Mouse (Mus musculus) intestine, embryonic 15.5 days (tissue): ENCODE data around the gene 2610301B20Rik. TPM values are rescaled to one million over a fixed set of nuclear protein-coding genes. Genes with fewer than 3 reads are reported as not detected.
"Not testable (repeated sequence)": the region's sequence is repeated elsewhere in the genome, so short reads cannot be mapped to it uniquely, and the experiment has no call there.

Experiments
- ATAC-seq: fragments of 200-750 bp; cut with Nextera tagmentation; 2 replicates; pipeline ENCODE4 v1.8.0; 2017; ENCODE audit warnings: moderate TSS enrichment, moderate library complexity
- H3K27ac ChIP-seq: fragments of 300-500 bp; sonication (generic); 2 replicates; pipeline ENCODE4 v1.5.1; 2015; ENCODE audit warnings: mild to moderate bottlenecking, inconsistent platforms
- H3K27me3 ChIP-seq: fragments of 300-500 bp; sonication (generic); replicated peaks from 2 replicates; pipeline ENCODE4 v1.6.1; 2015; ENCODE audit warnings: inconsistent platforms
- H3K36me3 ChIP-seq: fragments of 300-500 bp; sonication (generic); 2 replicates; pipeline ENCODE4 v1.6.1; 2015; ENCODE audit warnings: inconsistent platforms
- H3K4me1 ChIP-seq: fragments of 300-500 bp; sonication (generic); replicated peaks from 2 replicates; pipeline ENCODE4 v1.6.1; 2015; ENCODE audit warnings: inconsistent platforms
- H3K4me2 ChIP-seq: fragments of 300-500 bp; sonication (generic); replicated peaks from 2 replicates; pipeline ENCODE4 v1.6.1; 2015; ENCODE audit warnings: mild to moderate bottlenecking, inconsistent platforms
- H3K4me3 ChIP-seq: fragments of 300-500 bp; sonication (generic); replicated peaks from 2 replicates; pipeline ENCODE4 v1.5.1; 2015; ENCODE audit warnings: inconsistent platforms
- H3K9ac ChIP-seq: fragments of 300-500 bp; sonication (generic); 2 replicates; pipeline ENCODE4 v1.6.1; 2015; ENCODE audit warnings: inconsistent platforms
- H3K9me3 ChIP-seq: fragments of 300-500 bp; sonication (generic); 2 replicates; pipeline ENCODE4 v1.6.1; 2016; ENCODE audit warnings: inconsistent platforms
- WGBS: fragments of 180-500 bp; shearing (Covaris S2); methylation state at CpG from one replicate; pipeline ENCODE4 v1.1.7; 2015; 5-methylcytosine and 5-hydroxymethylcytosine counted together
- polyA plus RNA-seq: library from polyadenylated mRNA; unstranded; fragments of >200 nt; fragmentation: Nextera tagmentation; extraction: Ambion mirVana; gene quantifications from 2 replicates; pipeline ENCODE4 v1.2.1, GENCODE M21; 2015

2610301B20Rik gene
- polyA plus RNA-seq, 1 experiment from 2014 or later = 21.4 TPM

DNA sequence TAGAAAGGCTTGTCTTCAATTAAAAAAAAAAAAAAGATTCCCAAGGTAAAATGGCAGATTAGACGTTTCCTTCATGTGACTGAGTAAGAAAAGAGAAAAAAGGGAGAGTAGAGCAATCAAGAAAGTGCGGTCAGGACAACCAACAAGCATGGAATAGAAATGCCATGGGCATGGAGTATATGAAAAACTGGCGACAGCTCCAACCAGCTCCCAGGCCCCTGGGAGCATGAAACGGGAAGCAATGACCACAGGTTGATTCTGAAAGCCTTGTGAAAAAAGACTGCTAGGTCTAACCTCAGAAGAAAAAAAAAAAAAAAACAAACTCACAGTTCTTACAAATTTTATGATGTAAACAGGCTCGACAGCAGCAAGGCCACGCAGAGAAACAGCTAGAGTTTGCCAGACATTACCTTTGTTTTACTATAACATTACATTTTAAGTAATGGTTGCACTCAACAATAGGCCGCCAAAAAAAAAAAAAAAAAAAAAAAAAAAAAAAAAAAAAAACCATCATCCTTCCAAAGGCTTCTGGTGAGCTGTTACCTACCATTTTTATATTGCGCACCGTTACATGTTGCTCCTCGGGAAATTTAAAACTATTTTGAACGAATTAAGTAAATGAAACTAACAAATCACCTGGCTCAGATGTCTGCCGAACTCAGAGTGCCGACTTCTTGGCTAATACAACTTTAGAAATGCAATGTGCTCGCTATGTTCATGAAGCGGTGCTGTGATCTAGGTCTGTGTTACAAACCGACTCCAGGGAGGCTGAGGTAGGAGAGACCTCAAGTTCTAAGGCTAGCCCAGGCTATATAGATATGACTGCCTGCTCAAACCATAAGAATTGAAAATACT lies 1.4 kb upstream of the 2610301B20Rik start:
- Histone ChIP-seq H3K27ac (peak overlapping the region; percentile 99; the same call in 1 of the 2 replicates), H3K4me1 (peaks cover 5% of the 10 kb centered on the region; the same call in 1 of the 2 replicates), H3K27me3 (no peaks in the 10 kb centered on the region), H3K9me3 (no peaks in the 10 kb centered on the region), H3K4me2 (peak overlapping the region; percentile 74), H3K9ac (peak overlapping the region; percentile 20; the same call in 1 of the 2 replicates), H3K4me3 (peak overlapping the region; percentile 94), H3K36me3 (no peaks in the 10 kb centered on the region)
- WGBS = 32% methylated on average over 16 of the region's 16 CpGs
- ATAC-seq = no peak

DNA sequence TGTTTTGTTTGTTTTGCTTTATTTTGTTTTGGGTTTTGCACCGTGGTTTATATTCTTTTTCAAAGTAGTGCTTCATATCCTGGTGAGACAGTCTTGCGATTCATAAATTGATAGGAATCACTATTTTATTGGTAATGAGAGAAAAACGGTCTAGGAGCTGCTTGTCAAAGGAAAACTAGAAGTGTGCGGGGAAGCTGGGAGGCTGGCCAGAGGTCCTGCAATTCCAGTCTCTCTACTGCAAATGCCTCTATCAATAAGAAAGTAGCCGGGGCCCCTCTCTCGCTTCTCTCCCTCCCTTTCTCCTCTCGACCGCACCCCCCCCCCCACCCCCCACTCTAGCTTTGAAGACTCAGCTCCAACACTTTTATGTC lies 764 bp upstream of the 2610301B20Rik start:
- H3K27me3 ChIP-seq = no peaks in the 10 kb centered on the region
- peak; percentile 52 for ATAC-seq
- H3K36me3 ChIP-seq = no peaks in the 10 kb centered on the region
- peak overlapping the region; percentile 94 for H3K4me3 ChIP-seq
- H3K4me1 ChIP-seq = peaks cover 5% of the 10 kb centered on the region; the same call in 1 of the 2 replicates
- WGBS = 2% methylated on average over 7 of the region's 8 CpGs
- H3K9ac ChIP-seq = peak overlapping the region; percentile 20; the same call in 1 of the 2 replicates
- H3K4me2 ChIP-seq = peak overlapping the region; percentile 74
- H3K9me3 ChIP-seq = no peaks in the 10 kb centered on the region
- peak overlapping the region; percentile 99; the same call in 1 of the 2 replicates for H3K27ac ChIP-seq

DNA sequence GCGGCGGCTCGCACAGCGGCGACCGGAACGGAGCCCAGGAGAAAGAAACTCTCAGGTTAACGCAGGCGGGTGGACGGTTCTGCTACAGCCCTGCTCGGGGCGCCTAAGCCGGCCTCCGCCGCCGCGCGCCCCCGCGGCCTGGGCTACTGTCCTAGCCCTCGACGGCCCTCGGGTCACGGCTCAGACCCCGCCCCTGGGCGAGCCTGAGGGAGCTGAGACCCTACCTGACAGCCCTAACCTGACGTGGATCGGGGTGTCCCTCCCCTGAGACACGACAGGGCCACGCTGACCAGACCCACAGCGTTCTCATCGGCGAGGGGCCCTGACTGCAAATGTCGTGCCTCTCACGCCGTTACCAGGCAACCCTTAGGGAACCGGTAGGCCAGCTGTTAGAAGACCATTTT lies 422 bp downstream of the 2610301B20Rik start:
- WGBS = under 1% methylated on average over 37 of the region's 37 CpGs
- Histone ChIP-seq H3K27me3 (no peaks in the 10 kb centered on the region), H3K36me3 (no peaks in the 10 kb centered on the region), H3K27ac (peak overlapping the region; percentile 99), H3K4me2 (peak overlapping the region; percentile 74), H3K9ac (peak overlapping the region; percentile 87), H3K4me3 (peak overlapping the region; percentile 94), H3K9me3 (no peaks in the 10 kb centered on the region), H3K4me1 (peaks cover 5% of the 10 kb centered on the region; the same call in 1 of the 2 replicates)
- peak; percentile 87 for ATAC-seq

DNA sequence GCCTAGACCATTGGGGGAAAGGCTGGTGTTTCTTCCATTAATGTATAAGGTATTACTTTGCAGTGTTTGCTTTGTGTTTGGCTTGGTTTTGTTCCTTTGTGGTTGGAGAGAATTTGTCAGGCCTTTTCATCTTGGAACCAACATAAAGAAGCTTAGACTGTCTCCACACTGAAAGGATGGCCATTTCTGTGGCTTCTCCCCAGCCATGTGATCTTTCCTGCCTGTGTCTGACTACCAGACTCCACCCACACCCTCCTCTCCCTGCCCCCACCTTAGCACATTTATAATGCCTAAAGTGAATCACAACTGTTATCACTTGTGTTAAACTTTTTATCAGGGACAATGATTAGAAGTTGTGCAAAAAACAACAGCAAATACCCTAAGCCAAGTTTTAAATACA lies 1.1 kb downstream of the 2610301B20Rik start:
- no peaks in the 10 kb centered on the region for H3K27me3 ChIP-seq
- H3K9ac ChIP-seq = peak overlapping the region; percentile 87
- 0 out of 2 replicates have a peak overlapping the region, but pooled peaks have one; percentile 99 for H3K27ac ChIP-seq
- H3K4me2 ChIP-seq = peak overlapping the region; percentile 74
- no peaks in the 10 kb centered on the region for H3K9me3 ChIP-seq
- ATAC-seq = no peak
- H3K36me3 ChIP-seq = no peaks in the 10 kb centered on the region
- peak overlapping the region; percentile 94 for H3K4me3 ChIP-seq
- H3K4me1 ChIP-seq = peaks cover 5% of the 10 kb centered on the region; the same call in 1 of the 2 replicates

DNA sequence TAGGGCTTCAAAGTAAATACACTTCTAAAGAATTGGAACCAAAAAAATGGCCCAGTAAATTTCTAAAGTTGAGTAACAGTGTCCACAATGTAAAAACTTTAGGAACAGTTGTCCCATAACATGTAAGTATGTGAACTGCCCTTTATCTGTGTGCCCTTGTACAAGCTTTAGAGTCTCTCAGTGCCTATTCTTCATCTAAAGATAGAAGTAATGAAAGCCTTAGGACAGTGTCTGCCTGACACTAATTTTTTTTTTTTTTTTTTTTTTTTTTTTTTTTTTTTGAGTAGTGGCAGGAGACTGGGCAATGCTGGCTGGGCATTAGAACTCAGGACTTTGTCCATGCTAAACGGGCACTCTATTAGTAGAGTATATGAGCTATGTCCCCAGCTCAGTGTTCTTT lies 2.8 kb downstream of the 2610301B20Rik start:
- Histone ChIP-seq H3K27me3 (no peaks in the 10 kb centered on the region), H3K9me3 (no peaks in the 10 kb centered on the region), H3K9ac (no peak overlapping the region), H3K36me3 (no peaks in the 10 kb centered on the region), H3K27ac (no peak overlapping the region), H3K4me1 (peaks cover 5% of the 10 kb centered on the region; the same call in 1 of the 2 replicates), H3K4me2 (no peak overlapping the region), H3K4me3 (no peak overlapping the region)
- WGBS = 86% methylated on average over 1 of the region's 1 CpGs
- no peak for ATAC-seq

DNA sequence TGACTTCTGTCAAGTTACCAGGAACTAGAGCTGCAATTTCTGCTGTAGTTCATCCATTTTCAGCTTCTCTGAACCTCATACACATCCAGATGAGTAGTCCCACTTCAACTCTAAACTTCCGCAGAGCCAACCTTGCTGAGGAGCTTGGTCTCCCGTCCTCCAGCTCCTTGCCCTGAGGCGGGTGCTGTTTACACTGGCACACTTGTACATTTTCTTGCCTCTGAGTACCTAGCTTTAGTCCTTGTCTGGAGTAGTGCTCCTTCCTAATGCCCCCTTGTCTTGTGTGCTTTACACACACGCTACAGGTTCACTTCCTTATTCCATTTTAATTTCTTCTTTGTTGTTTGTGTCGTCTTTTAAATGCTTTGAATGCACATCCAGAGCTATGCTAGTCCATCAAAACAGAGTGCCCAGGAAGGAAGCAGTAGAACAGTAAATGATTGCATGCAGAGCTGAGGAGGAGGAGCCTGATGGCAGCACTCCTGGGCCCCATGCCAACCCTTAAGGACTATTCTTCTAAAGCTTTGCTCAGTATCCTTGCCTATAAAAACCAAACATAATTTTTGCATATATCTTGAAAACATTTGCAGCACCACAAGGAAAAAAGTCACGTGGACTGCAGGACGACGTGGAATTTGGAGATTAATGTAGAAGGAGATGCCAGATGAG lies 9.6 kb downstream of the 2610301B20Rik start:
- WGBS = 78% methylated on average over 8 of the region's 8 CpGs
- Histone ChIP-seq H3K4me1 (no peaks in the 10 kb centered on the region), H3K36me3 (peaks cover 12% of the 10 kb centered on the region), H3K9me3 (peaks cover 1% of the 10 kb centered on the region; the same call in 1 of the 2 replicates), H3K27ac (no peak overlapping the region), H3K27me3 (no peaks in the 10 kb centered on the region), H3K4me2 (no peak overlapping the region), H3K4me3 (no peak overlapping the region), H3K9ac (no peak overlapping the region)
- no peak for ATAC-seq

DNA sequence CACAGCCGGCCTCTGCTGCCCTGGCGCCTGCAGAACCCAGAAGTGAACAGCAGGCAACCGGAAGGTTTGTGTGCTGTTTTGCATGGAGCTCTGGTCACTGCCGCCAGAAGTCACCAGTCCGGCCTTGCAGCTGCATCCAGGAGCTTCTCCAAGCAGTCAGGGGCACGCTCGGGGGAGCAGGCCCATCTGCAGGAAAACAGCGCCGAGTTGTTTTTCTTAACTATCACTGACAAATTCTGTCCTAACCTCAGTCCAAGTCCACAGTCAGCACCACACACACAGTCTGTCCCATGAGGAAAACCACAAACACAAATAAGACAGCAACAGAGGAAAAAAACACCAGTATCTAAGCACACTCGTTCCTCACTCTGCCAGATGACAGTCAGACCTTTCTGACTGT lies 14.5 kb downstream of the 2610301B20Rik start:
- no peak overlapping the region for H3K4me3 ChIP-seq
- no peaks in the 10 kb centered on the region for H3K4me1 ChIP-seq
- H3K4me2 ChIP-seq = no peak overlapping the region
- no peaks in the 10 kb centered on the region for H3K27me3 ChIP-seq
- 96% methylated on average over 10 of the region's 10 CpGs for WGBS
- no peak overlapping the region for H3K9ac ChIP-seq
- peaks cover 13% of the 10 kb centered on the region for H3K36me3 ChIP-seq
- no peak for ATAC-seq
- H3K9me3 ChIP-seq = peaks cover 3% of the 10 kb centered on the region; the same call in 1 of the 2 replicates
- H3K27ac ChIP-seq = no peak overlapping the region

DNA sequence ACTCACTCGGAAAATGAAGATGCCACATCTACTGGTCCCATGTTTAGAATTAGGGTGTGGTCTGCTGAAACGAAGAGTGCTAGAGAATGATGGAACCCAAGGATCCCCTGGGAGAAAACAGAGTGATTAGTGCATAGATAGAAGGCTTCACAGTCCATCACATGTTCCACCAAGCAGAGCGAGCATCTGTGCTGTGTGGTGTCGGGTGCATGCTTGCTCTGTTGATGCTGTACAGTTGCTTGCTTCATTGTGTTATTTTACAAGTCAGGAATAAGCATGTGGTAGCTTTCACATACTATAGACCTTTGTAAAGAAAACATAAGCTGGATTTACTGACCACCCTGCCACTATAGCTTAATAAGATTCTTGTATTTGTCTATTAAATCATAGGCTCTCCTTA lies 22.0 kb downstream of the 2610301B20Rik start:
- 79% methylated on average over 4 of the region's 4 CpGs for WGBS
- H3K4me3 ChIP-seq = no peak overlapping the region
- no peak for ATAC-seq
- H3K9ac ChIP-seq = no peak overlapping the region
- no peaks in the 10 kb centered on the region for H3K27me3 ChIP-seq
- H3K4me1 ChIP-seq = no peaks in the 10 kb centered on the region
- peaks cover 8% of the 10 kb centered on the region; the same call in 1 of the 2 replicates for H3K36me3 ChIP-seq
- no peak overlapping the region for H3K4me2 ChIP-seq
- H3K27ac ChIP-seq = no peak overlapping the region
- H3K9me3 ChIP-seq = no peaks in the 10 kb centered on the region

DNA sequence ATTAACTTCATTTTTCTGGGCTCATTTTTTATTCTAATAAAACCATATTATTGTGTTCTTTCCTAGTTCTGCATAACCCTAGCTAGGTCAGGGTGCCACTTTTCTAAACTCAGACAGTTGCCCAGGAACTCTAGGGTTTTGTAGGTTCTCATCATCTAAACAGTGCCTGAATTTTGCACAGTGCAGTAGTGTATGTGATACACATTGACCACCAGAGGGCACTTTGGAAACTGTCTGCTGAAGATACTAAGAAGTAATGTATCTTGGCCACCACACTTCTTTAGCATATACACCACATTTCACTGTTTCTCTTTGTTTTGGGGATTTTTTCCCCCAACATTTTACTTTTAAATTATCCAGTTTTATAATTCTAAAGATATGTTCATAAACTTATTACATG lies 22.6 kb downstream of the 2610301B20Rik start:
- Histone ChIP-seq H3K4me2 (no peak overlapping the region), H3K9me3 (no peaks in the 10 kb centered on the region), H3K27me3 (no peaks in the 10 kb centered on the region), H3K27ac (no peak overlapping the region), H3K4me1 (no peaks in the 10 kb centered on the region), H3K9ac (no peak overlapping the region), H3K36me3 (peaks cover 8% of the 10 kb centered on the region; the same call in 1 of the 2 replicates), H3K4me3 (no peak overlapping the region)
- ATAC-seq = peak; percentile 75

DNA sequence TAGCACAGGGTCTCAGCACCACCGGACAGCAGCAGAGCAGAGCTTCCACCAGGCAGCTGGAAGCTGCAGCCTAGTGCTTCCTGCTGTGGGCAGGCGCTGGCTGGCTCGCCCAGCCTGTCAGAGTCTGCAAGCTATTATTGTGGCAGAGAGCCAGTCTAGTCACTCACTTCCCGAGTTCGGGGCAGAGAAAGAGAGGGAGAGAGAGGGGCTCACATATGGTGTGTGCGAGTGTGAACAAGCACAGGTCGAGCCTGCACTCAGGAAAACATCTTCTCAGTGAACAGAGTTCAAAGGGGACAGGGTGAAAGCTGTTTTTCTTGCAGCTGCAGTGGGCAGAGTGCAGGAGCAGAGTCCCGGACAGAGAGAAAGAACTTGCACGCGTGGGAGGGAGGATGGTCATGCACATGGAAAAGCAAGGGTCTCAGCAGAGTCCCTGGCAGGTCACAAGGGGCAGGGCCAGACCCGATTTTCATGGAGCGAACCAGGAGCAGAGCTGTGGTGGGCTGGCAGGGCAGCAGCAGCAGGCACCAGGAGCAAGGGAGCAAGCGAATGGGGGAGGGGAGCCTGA lies 31.0 kb downstream of the 2610301B20Rik start:
- no peak overlapping the region for H3K27ac ChIP-seq
- 13% methylated on average over 13 of the region's 13 CpGs for WGBS
- H3K4me1 ChIP-seq = peaks cover 9% of the 10 kb centered on the region
- no peaks in the 10 kb centered on the region for H3K36me3 ChIP-seq
- H3K9me3 ChIP-seq = no peaks in the 10 kb centered on the region
- H3K9ac ChIP-seq = no peak overlapping the region
- no peaks in the 10 kb centered on the region for H3K27me3 ChIP-seq
- ATAC-seq = peak; percentile 85
- H3K4me3 ChIP-seq = no peak overlapping the region
- peak overlapping the region; percentile 34 for H3K4me2 ChIP-seq

DNA sequence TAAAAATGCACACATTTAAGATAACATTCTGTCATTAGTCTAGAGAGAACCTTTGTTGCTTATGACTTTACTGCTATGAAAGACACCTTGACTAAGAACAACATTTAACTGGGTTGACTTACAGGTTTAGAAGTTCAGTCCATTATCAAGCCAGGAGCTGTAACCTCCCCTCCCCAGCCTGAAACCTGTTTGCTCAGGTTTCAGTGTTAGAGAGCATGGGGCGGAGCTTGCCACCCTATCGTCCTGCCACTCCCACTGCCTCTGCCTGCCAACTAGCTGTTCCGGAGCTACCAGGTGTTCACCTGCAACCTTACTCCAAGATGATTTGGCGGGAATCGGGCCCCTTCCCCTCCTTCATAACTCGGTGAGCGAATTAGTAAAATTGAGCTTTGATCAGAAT lies 37.1 kb downstream of the 2610301B20Rik start:
- not testable (repeated sequence) for H3K4me3 ChIP-seq, H3K27ac ChIP-seq, H3K27me3 ChIP-seq, H3K9ac ChIP-seq, H3K9me3 ChIP-seq, H3K4me1 ChIP-seq, H3K4me2 ChIP-seq, H3K36me3 ChIP-seq
- peak; percentile 53 for ATAC-seq
- 30% methylated on average over 7 of the region's 7 CpGs for WGBS

DNA sequence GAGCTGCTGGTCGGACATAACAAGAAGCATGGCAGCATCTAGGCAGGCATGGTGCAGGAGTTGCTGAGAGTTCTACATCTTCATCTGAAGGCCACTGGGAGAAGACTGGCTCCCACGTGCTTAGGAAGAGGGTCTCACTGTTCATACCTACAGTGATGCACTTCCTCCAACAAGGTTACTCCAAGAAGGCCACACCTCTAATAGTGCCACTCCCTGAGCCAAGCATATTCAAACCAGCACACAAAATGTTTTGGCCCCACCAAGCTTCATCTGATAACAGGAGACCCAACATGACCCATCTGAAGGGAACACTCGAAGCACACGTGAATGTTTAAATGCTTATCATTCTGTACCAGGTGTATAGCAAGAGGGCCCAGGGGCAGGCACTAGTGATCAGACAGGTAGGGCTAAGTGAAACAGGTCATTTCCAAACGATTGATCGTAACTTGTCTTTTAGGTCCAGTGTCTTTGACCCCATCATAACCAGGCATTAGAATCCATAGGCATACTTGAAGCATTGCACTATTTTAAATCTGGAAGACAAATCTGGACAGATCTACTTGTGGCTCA lies 37.7 kb downstream of the 2610301B20Rik start:
- ATAC-seq = peak; percentile 50
- H3K36me3 ChIP-seq = no peaks in the 10 kb centered on the region
- WGBS = 72% methylated on average over 6 of the region's 6 CpGs

More for the DNA sequence above, 37.7 kb downstream of the 2610301B20Rik start:
- H3K9ac ChIP-seq = no peak overlapping the region
- no peak overlapping the region for H3K4me2 ChIP-seq
- H3K4me1 ChIP-seq = no peaks in the 10 kb centered on the region
- no peak overlapping the region for H3K27ac ChIP-seq
- no peak overlapping the region for H3K4me3 ChIP-seq
- H3K9me3 ChIP-seq = no peaks in the 10 kb centered on the region
- H3K27me3 ChIP-seq = no peaks in the 10 kb centered on the region
